In genomic region chr1:138154185-138154785, GRCm38 (mm10) we compare ENCODE assay signal across 20 mouse cellular contexts. TPM values are rescaled to one million over a fixed set of nuclear protein-coding genes. Genes with fewer than 3 reads are reported as not detected.
DNase-seq lines count a peak whose midpoint lies in the region; ATAC-seq and TF ChIP-seq lines count a peak whose summit lies in the region.
"Had no signal": no experiment of that assay in that cellular context is flagged by ENCODE, and none has a peak within 500 bp of the region (broad histone marks: within the 10 kb centered on the region; RNA-seq: fewer than 3 reads in every experiment).

No protein-coding gene starts in this region.

- ATAC-seq in heart, embryonic 16.5 days (replicated peaks; ENCODE audit: extremely low read depth, insufficient read depth, low FRiP score): peak; percentile 63
- ATAC-seq in kidney, embryonic 15.5 days (replicated peaks; ENCODE audit: low FRiP score): no peak

- H3K4me1 ChIP-seq in heart, embryonic 16.5 days (ENCODE audit: control insufficient read depth, insufficient read depth, low read length): no peaks in the 10 kb centered on the region
- peaks cover 1% of the 10 kb centered on the region; the same call in 1 of the 2 replicates for H3K4me1 ChIP-seq in small intestine, adult 2 months (ENCODE audit: control insufficient read depth, insufficient read depth, insufficient read length, low read length)
- no peaks in the 10 kb centered on the region for H3K4me1 ChIP-seq in kidney, embryonic 15.5 days
- H3K4me1 ChIP-seq: embryonic facial prominence, embryonic 12.5 days; hindbrain, embryonic 15.5 days; midbrain, embryonic 10.5 days had no signal

- H3K27ac ChIP-seq in heart, embryonic 16.5 days (ENCODE audit: low read length): no peak overlapping the region
- H3K27ac ChIP-seq in small intestine, adult 2 months (ENCODE audit: insufficient read depth, low read depth, low read length): peak overlapping the region; percentile 34
- no peak overlapping the region for H3K27ac ChIP-seq in kidney, embryonic 15.5 days
- H3K27ac ChIP-seq: embryonic facial prominence, embryonic 12.5 days; forebrain, embryonic 10.5 days; hindbrain, embryonic 15.5 days; midbrain, embryonic 10.5 days had no signal

- no peak overlapping the region for H3K9ac ChIP-seq in heart, embryonic 16.5 days (ENCODE audit: low read length)
- H3K9ac ChIP-seq in kidney, embryonic 15.5 days: no peak overlapping the region
- H3K9ac ChIP-seq: embryonic facial prominence, embryonic 12.5 days; hindbrain, embryonic 15.5 days had no signal

- no peaks in the 10 kb centered on the region for H3K27me3 ChIP-seq in heart, embryonic 16.5 days (ENCODE audit: control insufficient read depth, insufficient read depth, low read length)
- no peaks in the 10 kb centered on the region for H3K27me3 ChIP-seq in small intestine, adult 2 months (ENCODE audit: control insufficient read depth, insufficient read depth, low read length)
- H3K27me3 ChIP-seq in kidney, embryonic 15.5 days: no peaks in the 10 kb centered on the region
- H3K27me3 ChIP-seq: embryonic facial prominence, embryonic 12.5 days; hindbrain, embryonic 15.5 days had no signal

- no peak for DNase-seq in heart, postnatal 4 days
- peak; percentile 4 for DNase-seq in ZHBTc4 (ENCODE audit: low read depth, low spot score)
- DNase-seq in thymus, postnatal 4 days: peak; percentile 66
- no peak for DNase-seq in gastrocnemius, postnatal 14 days
- DNase-seq in adrenal gland, postnatal 36 days: no peak
- DNase-seq: adrenal gland, adult 2 months; cerebellum, adult 11 months; gastrocnemius, postnatal 10 days; kidney, adult 18-20 months; kidney, postnatal 25 days; layer of hippocampus, adult 9-11 months; lung, postnatal 36 days had no signal

- no peak for TF ChIP-seq CTCF in small intestine, adult 2 months (IDR thresholded peaks at IDR 0.05; ENCODE audit: extremely low read depth, insufficient read length, insufficient replicate concordance, low read depth, low read length)

- H3K4me3 ChIP-seq in heart, embryonic 16.5 days (ENCODE audit: low read length): no peak overlapping the region
- H3K4me3 ChIP-seq in small intestine, adult 2 months (ENCODE audit: low read depth, low read length): no peak overlapping the region
- no peak overlapping the region for H3K4me3 ChIP-seq in kidney, embryonic 15.5 days (replicated peaks)
- H3K4me3 ChIP-seq: embryonic facial prominence, embryonic 12.5 days; forebrain, embryonic 10.5 days; hindbrain, embryonic 15.5 days; midbrain, embryonic 10.5 days had no signal

- intact Hi-C loops in gastrocnemius, postnatal 14 days (cut with DNase I; ENCODE audit: low total_unique reads): no loop called here

- no peak overlapping the region for H3K4me2 ChIP-seq in heart, embryonic 16.5 days (ENCODE audit: low read depth, low read length)
- no peak overlapping the region for H3K4me2 ChIP-seq in kidney, embryonic 15.5 days
- H3K4me2 ChIP-seq: embryonic facial prominence, embryonic 12.5 days; hindbrain, embryonic 15.5 days had no signal

- no peak for TF ChIP-seq POLR2A in small intestine, adult 2 months (IDR thresholded peaks at IDR 0.05; ENCODE audit: low read depth, low read length)

- H3K9me3 ChIP-seq in heart, embryonic 16.5 days (replicated peaks; ENCODE audit: control insufficient read depth, low read length): no peaks in the 10 kb centered on the region
- H3K9me3 ChIP-seq in kidney, embryonic 15.5 days (replicated peaks): no peaks in the 10 kb centered on the region
- H3K9me3 ChIP-seq: embryonic facial prominence, embryonic 12.5 days; forebrain, embryonic 10.5 days; hindbrain, embryonic 15.5 days; midbrain, embryonic 10.5 days had no signal

- no peaks in the 10 kb centered on the region for H3K36me3 ChIP-seq in heart, embryonic 16.5 days (ENCODE audit: control insufficient read depth, insufficient read depth)
- H3K36me3 ChIP-seq in small intestine, adult 2 months (ENCODE audit: control insufficient read depth, insufficient read depth, low read length): no peaks in the 10 kb centered on the region
- H3K36me3 ChIP-seq in kidney, embryonic 15.5 days: no peaks in the 10 kb centered on the region
- H3K36me3 ChIP-seq: embryonic facial prominence, embryonic 12.5 days; forebrain, embryonic 10.5 days; G1E; hindbrain, embryonic 15.5 days; midbrain, embryonic 10.5 days had no signal

- 57% methylated on average over 1 of the region's 1 CpGs for WGBS in heart, embryonic 16.5 days
- 57% methylated on average over 1 of the region's 1 CpGs for WGBS in small intestine, adult 2 months
- WGBS in kidney, embryonic 15.5 days: 83% methylated on average over 1 of the region's 1 CpGs

RNA-seq across cellular contexts. Expression of gene Ptprc, which starts 21.2 kb away (rescaled TPM):
- 9.9 and 27.3 TPM in 2 replicates for polyA plus RNA-seq in heart, embryonic 16.5 days (2015; fragmentation: Nextera tagmentation; extraction: Ambion mirVana)
- 1 to 10 TPM; 3.3 to 3.6 TPM for total RNA-seq in heart, postnatal 4 days (2021)
- 9.6 and 15.1 TPM in 2 replicates for polyA plus RNA-seq in small intestine, adult 2 months (2012; rRNA removed)
- 1 to 10 TPM; 1.3 to 1.6 TPM for total RNA-seq in gastrocnemius, postnatal 14 days (2021)
- polyA plus RNA-seq in kidney, embryonic 15.5 days (2015; fragmentation: Nextera tagmentation; extraction: Ambion mirVana): 4.0 and 4.8 TPM in 2 replicates
- total RNA-seq in adrenal gland, postnatal 36 days (2021): 1 to 10 TPM; 4.2 to 8.5 TPM
- polyA plus RNA-seq: G1E had no signal

Comparison
In these comparisons a context has a peak if more than half of its experiments do, and no peak if none do; other contexts are left out.
1. DNase-seq: peak in ZHBTc4 (single experiment) and thymus, postnatal 4 days (single experiment); none in heart, postnatal 4 days (single experiment), gastrocnemius, postnatal 14 days (single experiment) and adrenal gland, postnatal 36 days (0 of 2).